Mouse (Mus musculus) heart, adult 2 months (tissue): ENCODE results near the gene Prkcq.

ENCODE experiments used
- CTCF ChIP-seq: fragments of 200-600 bp; IDR thresholded peaks from 2 replicates; pipeline ENCODE4 v1.8.1; 2022; ENCODE audit warnings: antibody characterized with exemption, mild to moderate bottlenecking, moderate library complexity
- POLR2A ChIP-seq: fragments of 200-500 bp; IDR thresholded peaks from 2 replicates; pipeline ENCODE4 v1.6.1; 2011; ENCODE audit warnings: mild to moderate bottlenecking, low read depth, low read length, control low read depth; ENCODE audit not compliant: insufficient read depth

DNA sequence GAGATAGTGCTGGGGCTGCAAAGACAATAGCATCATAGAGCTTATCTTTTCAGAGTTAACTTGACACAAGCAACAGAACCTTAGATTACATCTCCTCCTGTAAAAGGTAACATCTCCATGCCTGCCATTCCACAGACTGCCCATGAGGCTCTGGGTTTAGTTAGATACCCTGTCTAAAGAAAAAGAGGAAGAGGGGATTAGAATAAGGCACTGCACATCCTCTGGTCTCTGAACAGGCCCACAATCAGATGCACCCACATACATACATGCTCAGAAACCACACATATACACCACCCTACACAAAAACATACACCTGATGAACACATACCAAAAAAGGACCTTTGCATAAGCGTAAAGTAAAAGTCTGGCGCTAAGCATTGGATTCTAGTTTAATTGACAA lies 47.4 kb downstream of the Prkcq start:
- TF ChIP-seq CTCF (no peak), POLR2A (no peak)
